In the genomic region with DNA sequence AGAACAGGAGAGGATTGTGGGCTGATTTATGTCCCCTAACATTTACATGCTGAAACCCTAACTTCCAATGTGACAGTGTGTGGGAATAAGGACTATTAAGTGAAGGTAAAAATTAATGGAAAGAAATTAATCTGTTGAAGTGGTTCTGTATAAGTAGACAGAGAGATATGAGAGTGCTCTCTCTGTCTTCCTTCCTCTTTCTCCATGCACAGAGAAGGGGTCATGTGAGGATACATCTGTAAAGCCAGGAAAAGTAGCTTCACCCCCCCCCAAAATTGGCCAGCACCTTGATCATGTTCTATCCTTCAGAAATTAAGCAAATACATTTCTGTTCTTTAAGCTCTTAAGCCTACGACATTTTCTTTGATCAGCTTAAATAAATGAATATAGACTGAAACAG, we compare ENCODE assay signal across 25 mouse cellular contexts.
"Had no signal": no experiment of that assay in that cellular context is flagged by ENCODE, and none has a peak within 500 bp of the region (broad histone marks: within the 10 kb centered on the region; RNA-seq: fewer than 3 reads in every experiment).

No protein-coding gene starts in this region.

- H3K4me3 ChIP-seq: embryonic facial prominence, embryonic 10.5 days; embryonic facial prominence, embryonic 12.5 days; embryonic facial prominence, embryonic 13.5 days; embryonic facial prominence, embryonic 15.5 days; erythroblast, embryonic 14.5 days; forebrain, embryonic 10.5 days; forebrain, embryonic 12.5 days; forebrain, embryonic 13.5 days; forebrain, embryonic 15.5 days; gastrocnemius, adult 2 months; heart, adult 2 months had no signal

- H3K36me3 ChIP-seq: embryonic facial prominence, embryonic 10.5 days; embryonic facial prominence, embryonic 12.5 days; embryonic facial prominence, embryonic 13.5 days; embryonic facial prominence, embryonic 15.5 days; forebrain, embryonic 10.5 days; forebrain, embryonic 12.5 days; forebrain, embryonic 15.5 days had no signal

- H3K27me3 ChIP-seq: embryonic facial prominence, embryonic 12.5 days; embryonic facial prominence, embryonic 13.5 days; embryonic facial prominence, embryonic 15.5 days; forebrain, embryonic 12.5 days; forebrain, embryonic 13.5 days; forebrain, embryonic 15.5 days had no signal

- H3K9me3 ChIP-seq: embryonic facial prominence, embryonic 10.5 days; embryonic facial prominence, embryonic 12.5 days; embryonic facial prominence, embryonic 13.5 days; embryonic facial prominence, embryonic 15.5 days; forebrain, embryonic 10.5 days; forebrain, embryonic 12.5 days; forebrain, embryonic 13.5 days; forebrain, embryonic 15.5 days had no signal

- H3K27ac ChIP-seq: embryonic facial prominence, embryonic 10.5 days; embryonic facial prominence, embryonic 12.5 days; embryonic facial prominence, embryonic 13.5 days; embryonic facial prominence, embryonic 15.5 days; forebrain, embryonic 10.5 days; forebrain, embryonic 12.5 days; forebrain, embryonic 13.5 days; forebrain, embryonic 15.5 days; gastrocnemius, adult 2 months; heart, adult 2 months had no signal

- H3K9ac ChIP-seq: embryonic facial prominence, embryonic 12.5 days; embryonic facial prominence, embryonic 13.5 days; embryonic facial prominence, embryonic 15.5 days; forebrain, embryonic 12.5 days; forebrain, embryonic 13.5 days; forebrain, embryonic 15.5 days; forebrain, postnatal 0 days had no signal

- H3K4me1 ChIP-seq: embryonic facial prominence, embryonic 10.5 days; embryonic facial prominence, embryonic 12.5 days; embryonic facial prominence, embryonic 13.5 days; embryonic facial prominence, embryonic 15.5 days; forebrain, embryonic 10.5 days; forebrain, embryonic 12.5 days; forebrain, embryonic 13.5 days; forebrain, embryonic 15.5 days had no signal

- DNase-seq: cerebellum, adult 9-10 months; cerebellum, adult 9-11 months; cerebellum, postnatal 10 days; cerebellum, postnatal 14 days; cerebellum, postnatal 25 days; cerebellum, postnatal 36 days; embryo, embryonic 11 days; forebrain, postnatal 0 days; gastrocnemius, adult 2 months; gastrocnemius, postnatal 10 days; gastrocnemius, postnatal 14 days; gastrocnemius, postnatal 25 days; gastrocnemius, postnatal 36 days; heart, adult 11 months; heart, adult 18-20 months; heart, adult 2 months had no signal
